Comparison of ENCODE assay signal across 7 mouse cellular contexts in the genomic region with DNA sequence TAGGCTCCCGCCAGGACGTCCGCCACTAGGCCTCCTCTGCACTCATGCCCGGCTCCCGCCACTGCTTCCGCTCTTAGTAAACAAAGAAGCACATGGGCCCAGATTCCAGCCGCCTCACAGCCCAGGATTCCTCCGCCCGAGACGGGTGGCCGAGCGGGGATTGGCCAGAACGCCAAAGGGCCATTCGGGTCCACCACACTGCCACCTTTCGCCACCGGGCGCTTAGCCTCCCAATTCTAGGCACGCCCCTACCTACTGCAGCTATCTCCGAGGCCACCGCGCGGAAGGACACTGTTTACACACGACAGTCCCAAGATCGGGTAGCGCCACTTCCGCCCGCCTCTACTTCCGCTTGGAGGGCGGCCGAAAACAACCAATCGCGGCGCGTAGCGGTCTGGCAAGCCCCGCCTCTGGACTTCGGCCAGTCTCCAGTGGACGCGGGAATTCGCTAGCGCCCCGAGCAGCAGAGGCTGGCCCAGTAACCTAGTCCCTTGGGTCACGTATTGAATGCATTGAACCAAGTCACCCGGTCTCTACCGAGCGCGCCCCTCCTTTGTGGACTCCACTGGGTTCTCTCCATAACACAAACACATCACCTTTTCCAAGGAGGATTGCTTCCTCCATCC. TPM values are rescaled to one million over a fixed set of nuclear protein-coding genes. Genes with fewer than 3 reads are reported as not detected.
DNase-seq lines count a peak whose midpoint lies in the region; ATAC-seq lines count a peak whose summit lies in the region.

No protein-coding gene starts in this region.

- intact Hi-C loops in left cerebral cortex, postnatal 25 days (cut with DNase I): loop anchor here (1.0 to 5.0 kb wide), 3 partner anchors 10 to 384 kb away; a partner anchor contains a TSS

- ATAC-seq in intestine, embryonic 15.5 days: peak; percentile 91

- no peaks in the 10 kb centered on the region for H3K27me3 ChIP-seq in intestine, embryonic 15.5 days (replicated peaks)
- no peaks in the 10 kb centered on the region for H3K27me3 ChIP-seq in midbrain, embryonic 10.5 days (ENCODE audit: low read depth, poor library complexity, severe bottlenecking)

- no peaks in the 10 kb centered on the region for H3K9me3 ChIP-seq in intestine, embryonic 15.5 days
- H3K9me3 ChIP-seq in midbrain, embryonic 10.5 days (replicated peaks): no peaks in the 10 kb centered on the region

- H3K4me2 ChIP-seq in intestine, embryonic 15.5 days (replicated peaks): peak overlapping the region; percentile 84

- peak overlapping the region; percentile 72 for H3K4me3 ChIP-seq in intestine, embryonic 15.5 days (replicated peaks)
- H3K4me3 ChIP-seq in midbrain, embryonic 10.5 days: peak overlapping the region; percentile 77

- peaks cover 7% of the 10 kb centered on the region for H3K4me1 ChIP-seq in intestine, embryonic 15.5 days (replicated peaks)
- H3K4me1 ChIP-seq in midbrain, embryonic 10.5 days: peaks cover 32% of the 10 kb centered on the region

- H3K36me3 ChIP-seq in intestine, embryonic 15.5 days: peaks cover 31% of the 10 kb centered on the region
- H3K36me3 ChIP-seq in midbrain, embryonic 10.5 days: peaks cover 75% of the 10 kb centered on the region

- H3K27ac ChIP-seq in intestine, embryonic 15.5 days: peak overlapping the region; percentile 95
- peak overlapping the region; percentile 96 for H3K27ac ChIP-seq in midbrain, embryonic 10.5 days (replicated peaks)

- DNase-seq in adrenal gland, adult 18-20 months (ENCODE audit: low spot score in 2 of 2): peak; percentile 93
- peak; percentile 99 for DNase-seq in embryo, embryonic 11 days
- DNase-seq in gastrocnemius, postnatal 25 days: peak; percentile 94
- DNase-seq in left cerebral cortex, postnatal 25 days (ENCODE audit: low spot score in 2 of 2): peak; percentile 96 to 98
- DNase-seq in midbrain, embryonic 10.5 days (ENCODE audit: low spot score): peak; percentile 97
- peak; percentile 97 for DNase-seq in right cerebral cortex, postnatal 4 days

- H3K9ac ChIP-seq in intestine, embryonic 15.5 days: peak overlapping the region; percentile 68

- WGBS in intestine, embryonic 15.5 days: under 1% methylated on average over 47 of the region's 47 CpGs
- under 1% methylated on average over 47 of the region's 47 CpGs for WGBS in midbrain, embryonic 10.5 days

RNA-seq across cellular contexts. Expression of a gene that starts 0.8 kb away (rescaled TPM):
- 10 to 100 TPM; 15.9 to 18.5 TPM for total RNA-seq in adrenal gland, adult 18-20 months (2021)
- 1 to 10 TPM; 5.8 to 7.8 TPM for total RNA-seq in gastrocnemius, postnatal 25 days (2021)
- 19.8 and 20.6 TPM in 2 replicates for polyA plus RNA-seq in intestine, embryonic 15.5 days (2015; fragmentation: Nextera tagmentation; extraction: Ambion mirVana)
- 10 to 100 TPM; 22.9 to 23.4 TPM for total RNA-seq in left cerebral cortex, postnatal 25 days (2021)
- polyA plus RNA-seq in midbrain, embryonic 10.5 days (2016; fragmentation: Nextera tagmentation; extraction: Ambion mirVana): 27.8 and 28.5 TPM in 2 replicates

RNA-seq across cellular contexts. Expression of a gene that starts 1.2 kb away (rescaled TPM):
- total RNA-seq in adrenal gland, adult 18-20 months (2021): 10 to 100 TPM; 17.3 to 28.1 TPM
- total RNA-seq in gastrocnemius, postnatal 25 days (2021): 10 to 100 TPM in 1 of 2 experiments, 1 to 10 TPM in 1; 8.9 to 10.3 TPM
- polyA plus RNA-seq in intestine, embryonic 15.5 days (2015; fragmentation: Nextera tagmentation; extraction: Ambion mirVana): 153 and 165 TPM in 2 replicates
- total RNA-seq in left cerebral cortex, postnatal 25 days (2021): 10 to 100 TPM; 11.7 to 13.7 TPM
- 376 and 423 TPM in 2 replicates for polyA plus RNA-seq in midbrain, embryonic 10.5 days (2016; fragmentation: Nextera tagmentation; extraction: Ambion mirVana)

RNA-seq across cellular contexts. Expression of a gene that starts 10.2 kb away (rescaled TPM):
- 100 to 1,000 TPM; 130 to 145 TPM for total RNA-seq in adrenal gland, adult 18-20 months (2021)
- 10 to 100 TPM; 93.9 to 95.7 TPM for total RNA-seq in gastrocnemius, postnatal 25 days (2021)
- 276 and 300 TPM in 2 replicates for polyA plus RNA-seq in intestine, embryonic 15.5 days (2015; fragmentation: Nextera tagmentation; extraction: Ambion mirVana)
- 100 to 1,000 TPM; 130 to 133 TPM for total RNA-seq in left cerebral cortex, postnatal 25 days (2021)
- polyA plus RNA-seq in midbrain, embryonic 10.5 days (2016; fragmentation: Nextera tagmentation; extraction: Ambion mirVana): 369 and 387 TPM in 2 replicates

RNA-seq across cellular contexts. Expression of a gene that starts 15.5 kb away (rescaled TPM):
- total RNA-seq in adrenal gland, adult 18-20 months (2021): 10 to 100 TPM; 10.1 to 10.9 TPM
- total RNA-seq in gastrocnemius, postnatal 25 days (2021): 1 to 10 TPM; 4.0 to 4.4 TPM
- 15.8 and 16.4 TPM in 2 replicates for polyA plus RNA-seq in intestine, embryonic 15.5 days (2015; fragmentation: Nextera tagmentation; extraction: Ambion mirVana)
- 10 to 100 TPM; 11.5 to 16.9 TPM for total RNA-seq in left cerebral cortex, postnatal 25 days (2021)
- 42.6 and 46.7 TPM in 2 replicates for polyA plus RNA-seq in midbrain, embryonic 10.5 days (2016; fragmentation: Nextera tagmentation; extraction: Ambion mirVana)

RNA-seq across cellular contexts. Expression of a gene that starts 16.2 kb away (rescaled TPM):
- total RNA-seq in adrenal gland, adult 18-20 months (2021): 10 to 100 TPM; 40.6 to 41.6 TPM
- 10 to 100 TPM; 27.0 to 29.6 TPM for total RNA-seq in gastrocnemius, postnatal 25 days (2021)
- 67.8 and 70.0 TPM in 2 replicates for polyA plus RNA-seq in intestine, embryonic 15.5 days (2015; fragmentation: Nextera tagmentation; extraction: Ambion mirVana)
- 10 to 100 TPM; 39.3 to 42.0 TPM for total RNA-seq in left cerebral cortex, postnatal 25 days (2021)
- 138 and 146 TPM in 2 replicates for polyA plus RNA-seq in midbrain, embryonic 10.5 days (2016; fragmentation: Nextera tagmentation; extraction: Ambion mirVana)

Comparison
In these comparisons a context has a peak if more than half of its experiments do, and no peak if none do; other contexts are left out.
1. Peak in every context shown above with its lines: DNase-seq, ATAC-seq, H3K4me3 ChIP-seq and H3K27ac ChIP-seq.